Mouse (Mus musculus) neural tube, embryonic 12.5 days (tissue): ENCODE measurements around the gene Hoxa9. TPM values are rescaled to one million over a fixed set of nuclear protein-coding genes. Genes with fewer than 3 reads are reported as not detected.

Experiments
- ATAC-seq: fragments of 200-750 bp; cut with Nextera tagmentation; 2 replicates; pipeline ENCODE4 v1.8.0; 2017; ENCODE audit warnings: low read depth, mild to moderate bottlenecking, moderate TSS enrichment, moderate library complexity; ENCODE audit not compliant: low FRiP score
- H3K27ac ChIP-seq: fragments of 300-500 bp; sonication (generic); 2 replicates; pipeline ENCODE4 v1.5.1; 2016
- H3K27me3 ChIP-seq: fragments of 300-500 bp; sonication (generic); replicated peaks from 2 replicates; pipeline ENCODE4 v1.6.1; 2016; ENCODE audit warnings: mild to moderate bottlenecking
- H3K36me3 ChIP-seq: fragments of 300-500 bp; sonication (generic); 2 replicates; pipeline ENCODE4 v1.6.1; 2016; ENCODE audit warnings: mild to moderate bottlenecking
- H3K4me1 ChIP-seq: fragments of 300-500 bp; sonication (generic); 2 replicates; pipeline ENCODE4 v1.6.1; 2016
- H3K4me2 ChIP-seq: fragments of 300-500 bp; sonication (generic); replicated peaks from 2 replicates; pipeline ENCODE4 v1.6.1; 2016; ENCODE audit warnings: mild to moderate bottlenecking
- H3K4me3 ChIP-seq: fragments of 300-500 bp; sonication (generic); 2 replicates; pipeline ENCODE4 v1.5.1; 2016
- H3K9ac ChIP-seq: fragments of 300-500 bp; sonication (generic); 2 replicates; pipeline ENCODE4 v1.6.1; 2016; ENCODE audit warnings: mild to moderate bottlenecking
- H3K9me3 ChIP-seq: fragments of 300-500 bp; sonication (generic); 2 replicates; pipeline ENCODE4 v1.6.1; 2016; ENCODE audit warnings: mild to moderate bottlenecking
- WGBS: fragments of 180-500 bp; shearing (Covaris S2); methylation state at CpG from one replicate; pipeline ENCODE4 v1.1.7; 2016; 5-methylcytosine and 5-hydroxymethylcytosine counted together
- polyA plus RNA-seq: library from polyadenylated mRNA; unstranded; fragments of >200 nt; fragmentation: Nextera tagmentation; extraction: Ambion mirVana; gene quantifications from 2 replicates; pipeline ENCODE4 v1.2.1, GENCODE M21; 2016

The Hoxa9 gene
- polyA plus RNA-seq, 1 experiment from 2014 or later, result 131 TPM

- H3K9me3 ChIP-seq, result no peaks in the 10 kb centered on the region
- peaks cover 32% of the 10 kb centered on the region for H3K4me1 ChIP-seq
- H3K9ac ChIP-seq, result peak overlapping the region; percentile 100
- no peak for ATAC-seq
- peaks cover 12% of the 10 kb centered on the region; the same call in 1 of the 2 replicates for H3K27me3 ChIP-seq
- H3K4me2 ChIP-seq, result peak overlapping the region; percentile 99
- H3K36me3 ChIP-seq, result no peaks in the 10 kb centered on the region
- H3K4me3 ChIP-seq, result peak overlapping the region; percentile 82
- peak overlapping the region; percentile 99 for H3K27ac ChIP-seq
- WGBS, result 6% methylated on average over 13 of the region's 13 CpGs
Measured at GRCm38 (mm10) chr6:52222729-52223128, 8.2 kb downstream of the Hoxa9 start.

GRCm38 (mm10) chr6:52221993-52222685 is 8.8 kb downstream of the Hoxa9 start:
- Histone ChIP-seq H3K9ac (peak overlapping the region; percentile 100), H3K4me2 (peak overlapping the region; percentile 99)
- 2% methylated on average over 21 of the region's 21 CpGs for WGBS

DNA sequence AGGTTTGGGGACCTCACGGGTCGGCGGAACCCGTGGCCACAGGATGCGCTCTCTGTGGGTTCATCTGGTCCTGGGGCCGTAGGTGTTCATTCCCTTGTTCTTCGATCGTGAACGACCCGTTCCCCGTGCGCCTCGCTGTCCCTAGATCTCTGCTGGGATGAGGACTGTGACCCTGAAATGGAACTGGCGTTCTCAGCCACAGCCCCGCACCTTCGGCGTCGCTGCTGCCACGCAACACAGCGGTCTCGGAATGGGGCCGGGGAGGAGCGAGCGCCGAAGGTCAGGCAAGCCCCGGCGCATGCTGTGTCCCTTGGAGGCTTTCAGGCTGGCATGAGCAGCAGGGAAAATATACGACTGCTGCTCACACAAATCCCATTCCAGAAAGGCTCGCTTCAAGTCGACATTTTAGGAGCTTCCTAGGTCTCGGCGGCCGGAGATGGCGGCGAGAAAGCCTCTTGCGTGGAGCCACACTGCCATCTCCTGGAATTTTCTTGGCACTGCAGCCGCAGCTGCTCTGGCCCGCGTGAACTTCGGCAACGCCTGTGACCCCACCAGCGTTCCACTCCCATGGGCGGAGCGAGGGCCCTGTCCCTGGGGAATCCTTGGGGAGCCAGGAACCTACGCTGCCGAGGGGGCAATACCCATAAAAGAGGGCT is 9.4 kb downstream of the Hoxa9 start, which contains the start of gene Hoxa7:
Hoxa7 (minus strand) TSS at position 518 of the 656 bp plus-strand sequence.
- H3K9me3 ChIP-seq, result no peaks in the 10 kb centered on the region
- H3K27ac ChIP-seq, result peak within 1 kb of the TSS; percentile 99
- peak; percentile 55 for ATAC-seq
- H3K4me1 ChIP-seq, result peaks cover 33% of the 10 kb centered on the region
- peak within 1 kb of the TSS; percentile 100 for H3K9ac ChIP-seq
- WGBS, result under 1% methylated on average over 46 of the region's 46 CpGs
- H3K4me2 ChIP-seq, result peak within 1 kb of the TSS; percentile 99
- no peaks in the 10 kb centered on the region for H3K36me3 ChIP-seq
- peaks cover 9% of the 10 kb centered on the region; the same call in 1 of the 2 replicates for H3K27me3 ChIP-seq
- H3K4me3 ChIP-seq, result peak within 1 kb of the TSS; percentile 82

More at GRCm38 (mm10) chr6:52221993-52222685, 8.8 kb downstream of the Hoxa9 start:
- Histone ChIP-seq H3K9me3 (no peaks in the 10 kb centered on the region), H3K4me1 (peaks cover 34% of the 10 kb centered on the region), H3K27ac (peak overlapping the region; percentile 99), H3K27me3 (peaks cover 12% of the 10 kb centered on the region; the same call in 1 of the 2 replicates), H3K4me3 (peak overlapping the region; percentile 82), H3K36me3 (no peaks in the 10 kb centered on the region)
- peak; percentile 31 for ATAC-seq

DNA sequence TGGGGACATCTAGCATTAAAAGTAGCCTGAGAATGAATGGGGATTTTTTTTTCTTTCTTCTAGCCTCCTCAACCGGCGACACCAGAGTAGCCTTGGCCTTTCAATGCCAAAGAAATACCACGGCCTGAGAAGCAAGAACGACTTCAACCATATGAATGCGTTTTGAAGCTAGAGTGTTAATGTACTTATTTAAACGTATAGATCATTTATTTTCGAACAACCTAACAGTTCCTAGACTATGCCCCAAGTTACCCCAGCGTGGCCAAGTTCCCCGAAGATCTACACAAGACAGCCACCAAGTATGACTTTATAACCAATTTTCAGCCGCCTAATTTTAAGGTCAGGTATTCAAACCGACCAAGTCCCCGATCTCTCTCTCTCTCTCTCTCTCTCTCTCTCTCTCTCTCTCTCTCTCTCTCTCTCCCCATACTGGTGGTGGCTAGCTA is 10.0 kb downstream of the Hoxa9 start:
- Histone ChIP-seq H3K4me2 (peak overlapping the region; percentile 99), H3K9ac (peak overlapping the region; percentile 100), H3K4me3 (peak overlapping the region; percentile 82), H3K9me3 (no peaks in the 10 kb centered on the region), H3K4me1 (peaks cover 33% of the 10 kb centered on the region), H3K27me3 (peaks cover 8% of the 10 kb centered on the region; the same call in 1 of the 2 replicates), H3K27ac (peak overlapping the region; percentile 99), H3K36me3 (no peaks in the 10 kb centered on the region)
- WGBS, result under 1% methylated on average over 12 of the region's 12 CpGs
- no peak for ATAC-seq

- 0 out of 2 replicates have a peak, but pooled peaks cover under 1% of the 10 kb centered on the region for H3K27me3 ChIP-seq
- H3K4me3 ChIP-seq, result peak overlapping the region; percentile 82
- H3K9me3 ChIP-seq, result no peaks in the 10 kb centered on the region
- peak overlapping the region; percentile 99 for H3K27ac ChIP-seq
- H3K36me3 ChIP-seq, result no peaks in the 10 kb centered on the region
- no peak for ATAC-seq
- H3K4me1 ChIP-seq, result peaks cover 34% of the 10 kb centered on the region
- WGBS, result 4% methylated on average over 32 of the region's 32 CpGs
- H3K9ac ChIP-seq, result peak overlapping the region; percentile 100
- peak overlapping the region; percentile 99 for H3K4me2 ChIP-seq
Measured at GRCm38 (mm10) chr6:52220003-52220864, 10.7 kb downstream of the Hoxa9 start.

DNA sequence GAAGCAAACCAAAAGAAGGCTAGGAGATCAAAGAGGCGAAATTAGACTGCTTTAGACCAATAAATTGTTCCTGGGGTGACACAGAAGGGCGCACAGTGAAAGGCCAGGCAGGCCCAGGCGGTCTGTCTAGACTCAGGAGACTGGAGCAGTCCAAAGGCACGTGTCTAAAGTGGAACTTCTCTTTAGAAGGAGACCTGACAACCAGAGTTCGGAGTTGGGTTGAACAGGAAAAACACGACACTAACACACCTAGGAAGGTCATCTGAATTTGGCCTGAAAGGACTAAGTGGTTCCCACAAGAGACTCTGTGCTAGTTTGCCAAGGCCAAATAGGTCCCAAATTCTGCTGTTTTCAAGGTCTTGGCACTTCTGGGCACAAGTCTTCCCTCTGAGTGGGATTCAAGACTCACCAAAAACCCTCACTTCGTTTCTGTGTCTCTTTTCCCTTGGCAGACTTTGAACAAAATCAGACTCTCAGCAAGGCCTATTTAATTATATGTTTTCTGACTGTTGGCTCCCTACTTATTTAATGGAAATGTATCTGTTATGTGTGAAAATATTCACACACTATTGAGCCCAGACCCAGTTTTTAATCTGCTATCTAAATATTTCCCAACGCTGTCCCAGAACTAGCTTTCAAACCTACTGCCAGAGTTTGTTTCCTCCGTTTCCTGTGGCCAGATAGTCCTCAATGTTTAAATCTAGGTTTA is 11.5 kb downstream of the Hoxa9 start:
- Histone ChIP-seq H3K9me3 (no peaks in the 10 kb centered on the region), H3K27me3 (no peaks in the 10 kb centered on the region), H3K36me3 (no peaks in the 10 kb centered on the region), H3K4me1 (peaks cover 42% of the 10 kb centered on the region), H3K27ac (peak overlapping the region; percentile 99; the same call in 1 of the 2 replicates), H3K9ac (peak overlapping the region; percentile 100), H3K4me3 (peak overlapping the region; percentile 82), H3K4me2 (peak overlapping the region; percentile 99)
- WGBS, result 11% methylated on average over 9 of the region's 9 CpGs
- no peak for ATAC-seq

DNA sequence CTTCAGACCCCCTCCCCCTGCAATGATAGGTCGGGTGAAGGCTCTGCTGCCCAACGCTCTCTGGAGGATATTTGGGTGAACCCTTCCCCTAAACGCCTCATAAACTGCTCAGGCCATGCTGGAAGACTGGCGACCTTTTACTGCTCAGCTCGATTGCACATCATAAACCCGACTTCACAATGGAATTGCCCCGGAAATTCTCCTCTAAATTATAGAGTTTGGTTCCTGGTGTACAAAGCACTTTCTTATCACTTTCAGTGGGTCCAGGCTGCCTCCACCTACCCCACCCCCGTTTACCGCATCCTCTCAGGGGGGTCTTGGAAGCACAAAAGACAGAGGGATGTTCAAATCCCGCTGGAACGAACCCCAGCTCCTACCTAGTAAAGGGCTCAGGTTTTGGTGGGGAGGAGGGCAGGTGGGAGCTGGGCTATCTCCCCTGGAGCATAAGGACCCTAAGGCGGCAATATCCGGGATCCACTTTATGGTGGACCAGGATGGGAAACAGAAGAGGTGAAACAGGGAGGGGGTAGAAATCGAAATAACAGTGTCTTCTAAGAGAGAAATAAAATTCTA is 12.2 kb downstream of the Hoxa9 start:
- WGBS, result 3% methylated on average over 14 of the region's 14 CpGs
- peak overlapping the region; percentile 82 for H3K4me3 ChIP-seq
- H3K27me3 ChIP-seq, result no peaks in the 10 kb centered on the region
- H3K36me3 ChIP-seq, result no peaks in the 10 kb centered on the region
- H3K27ac ChIP-seq, result peak overlapping the region; percentile 99
- H3K9me3 ChIP-seq, result no peaks in the 10 kb centered on the region
- peaks cover 46% of the 10 kb centered on the region for H3K4me1 ChIP-seq
- ATAC-seq, result no peak
- peak overlapping the region; percentile 100 for H3K9ac ChIP-seq
- H3K4me2 ChIP-seq, result peak overlapping the region; percentile 99

GRCm38 (mm10) chr6:52217895-52218642 is 12.8 kb downstream of the Hoxa9 start:
- Histone ChIP-seq H3K27me3 (no peaks in the 10 kb centered on the region), H3K9ac (peak overlapping the region; percentile 100), H3K4me1 (peaks cover 46% of the 10 kb centered on the region), H3K4me2 (peak overlapping the region; percentile 99), H3K4me3 (peak overlapping the region; percentile 82), H3K36me3 (no peaks in the 10 kb centered on the region), H3K27ac (peak overlapping the region; percentile 99), H3K9me3 (no peaks in the 10 kb centered on the region)
- no peak for ATAC-seq
- 2% methylated on average over 23 of the region's 23 CpGs for WGBS

- WGBS, result under 1% methylated on average over 25 of the region's 25 CpGs
- Histone ChIP-seq H3K9me3 (no peaks in the 10 kb centered on the region), H3K4me1 (peaks cover 46% of the 10 kb centered on the region), H3K9ac (peak overlapping the region; percentile 100), H3K4me2 (peak overlapping the region; percentile 99), H3K27ac (peak overlapping the region; percentile 99), H3K27me3 (no peaks in the 10 kb centered on the region), H3K4me3 (peak overlapping the region; percentile 82), H3K36me3 (no peaks in the 10 kb centered on the region)
- ATAC-seq, result peak; percentile 65
Measured at GRCm38 (mm10) chr6:52217459-52217768, 13.5 kb downstream of the Hoxa9 start.

GRCm38 (mm10) chr6:52216691-52217458 is 14.0 kb downstream of the Hoxa9 start:
- Histone ChIP-seq H3K27me3 (no peaks in the 10 kb centered on the region), H3K27ac (peak overlapping the region; percentile 99), H3K9me3 (no peaks in the 10 kb centered on the region), H3K4me3 (peak overlapping the region; percentile 82), H3K4me2 (peak overlapping the region; percentile 99), H3K36me3 (no peaks in the 10 kb centered on the region), H3K9ac (peak overlapping the region; percentile 100), H3K4me1 (peaks cover 42% of the 10 kb centered on the region)
- ATAC-seq, result peak; percentile 11; the same call in 1 of the 2 replicates
- 1% methylated on average over 60 of the region's 60 CpGs for WGBS
